Mouse (Mus musculus) CH12.LX (cell line): ENCODE results near the gene Eif2ak3. TPM values are rescaled to one million over a fixed set of nuclear protein-coding genes. Genes with fewer than 3 reads are reported as not detected.

Experiments
- DNase-seq: peaks from one replicate; pipeline ENCODE4 v3.0.0-alpha.2; 2013; ENCODE audit errors: extremely low read depth
- H3K27ac ChIP-seq: 2 replicates; pipeline ENCODE4 v1.5.1; 2012; ENCODE audit warnings: low read depth, mild to moderate bottlenecking, control low read depth, moderate library complexity; ENCODE audit not compliant: insufficient read depth
- H3K27me3 ChIP-seq: replicated peaks from 2 replicates; pipeline ENCODE3; 2012; ENCODE audit warnings: inconsistent platforms
- H3K36me3 ChIP-seq, 2 experiments: replicated peaks in 1 of 2; 2 replicates each; pipeline versions ENCODE3 to v1.6.1; 2012; ENCODE audit warnings: inconsistent platforms in 1 of 2, low read length in 1 of 2, mild to moderate bottlenecking in 1 of 2, mixed read lengths in 1 of 2, moderate library complexity in 1 of 2; ENCODE audit not compliant: control insufficient read depth in 1 of 2, insufficient read depth in 1 of 2
- H3K4me1 ChIP-seq, 2 experiments: 2 replicates each; pipeline ENCODE4 v1.6.1; 2012; ENCODE audit warnings: inconsistent platforms in 1 of 2, moderate library complexity in 1 of 2; ENCODE audit not compliant: insufficient read depth in 2 of 2, control insufficient read depth in 1 of 2
- H3K4me2 ChIP-seq: 2 replicates; pipeline ENCODE4 v1.6.1; 2012; ENCODE audit warnings: low read depth, mild to moderate bottlenecking, control low read depth; ENCODE audit not compliant: poor library complexity, insufficient read depth, severe bottlenecking
- H3K4me3 ChIP-seq, 3 experiments: fragments of 150-350 bp in 1 of 3; sonication (generic) in 1 of 3; replicated peaks in 1 of 3; 2 replicates each; pipeline versions ENCODE3 to v1.5.1; 2011 to 2012; ENCODE audit warnings: low read depth in 2 of 3, low read length in 2 of 3, mild to moderate bottlenecking in 2 of 3, moderate library complexity in 2 of 3, control low read depth in 1 of 3, improper control_type of control experiment in 1 of 3, inconsistent platforms in 1 of 3, mixed read lengths in 1 of 3; ENCODE audit not compliant: poor library complexity in 1 of 3
- H3K79me2 ChIP-seq: replicated peaks from 2 replicates; pipeline ENCODE4 v1.6.1; 2012; ENCODE audit warnings: mild to moderate bottlenecking, moderate library complexity; ENCODE audit not compliant: control insufficient read depth, poor library complexity, insufficient read depth, severe bottlenecking; ENCODE audit errors: extremely low read depth
- H3K9ac ChIP-seq: 2 replicates; pipeline ENCODE4 v1.6.1; 2012; ENCODE audit warnings: low read depth, mild to moderate bottlenecking, control low read depth, moderate library complexity; ENCODE audit not compliant: insufficient read depth
- H3K9me3 ChIP-seq: replicated peaks from 2 replicates; pipeline ENCODE3; 2012; ENCODE audit warnings: low read length, inconsistent platforms, mixed read lengths
- BHLHE40 ChIP-seq: IDR thresholded peaks from 2 replicates; pipeline ENCODE4 v1.6.1; 2011; ENCODE audit warnings: mild to moderate bottlenecking, low read depth, low read length, improper control_type of control experiment
- CHD1 ChIP-seq: IDR thresholded peaks from 2 replicates; pipeline ENCODE4 v1.6.1; 2012; ENCODE audit warnings: low read depth, low read length, improper control_type of control experiment, inconsistent platforms
- CHD2 ChIP-seq: IDR thresholded peaks from 2 replicates; pipeline ENCODE4 v1.6.1; 2011; ENCODE audit warnings: low read length, improper control_type of control experiment
- CTCF ChIP-seq, 2 experiments: IDR thresholded peaks in 1 of 2; conservative IDR thresholded peaks in 1 of 2; 2 replicates each; pipeline ENCODE4 v1.5.1; 2011 to 2012; ENCODE audit warnings: low read depth in 2 of 2, low read length in 2 of 2, improper control_type of control experiment in 1 of 2, inconsistent platforms in 1 of 2, mild to moderate bottlenecking in 1 of 2, moderate library complexity in 1 of 2
- E2F4 ChIP-seq: IDR thresholded peaks from 2 replicates; pipeline ENCODE4 v1.6.1; 2011; ENCODE audit warnings: low read depth, low read length, improper control_type of control experiment; ENCODE audit not compliant: insufficient replicate concordance
- ELF1 ChIP-seq: IDR thresholded peaks from 2 replicates; pipeline ENCODE4 v1.6.1; 2014; ENCODE audit warnings: low read depth, mild to moderate bottlenecking, inconsistent platforms, low read length, improper control_type of control experiment
- EP300 ChIP-seq: IDR thresholded peaks from 2 replicates; pipeline ENCODE4 v1.6.1; 2011; ENCODE audit warnings: low read length, improper control_type of control experiment
- ETS1 ChIP-seq: conservative IDR thresholded peaks from 2 replicates; pipeline ENCODE4 v1.6.1; 2012; ENCODE audit warnings: low read depth, mild to moderate bottlenecking, inconsistent platforms, low read length, improper control_type of control experiment, moderate library complexity
- GABPA ChIP-seq: IDR thresholded peaks from 2 replicates; pipeline ENCODE4 v1.6.1; 2012; ENCODE audit warnings: low read depth, low read length, improper control_type of control experiment, inconsistent platforms; ENCODE audit not compliant: insufficient replicate concordance
- HCFC1 ChIP-seq: IDR thresholded peaks from 2 replicates; pipeline ENCODE4 v1.6.1; 2012; ENCODE audit warnings: low read depth, mild to moderate bottlenecking, inconsistent platforms, low read length, improper control_type of control experiment
- IRF4 ChIP-seq: IDR thresholded peaks from 2 replicates; pipeline ENCODE4 v1.6.1; 2014; ENCODE audit warnings: low read depth, mild to moderate bottlenecking, inconsistent platforms, low read length, improper control_type of control experiment
- JUND ChIP-seq: conservative IDR thresholded peaks from 2 replicates; pipeline ENCODE4 v1.6.1; 2011; ENCODE audit warnings: low read depth, low read length, improper control_type of control experiment
- KAT2A ChIP-seq: IDR thresholded peaks from 2 replicates; pipeline ENCODE4 v1.6.1; 2012; ENCODE audit warnings: low read length, improper control_type of control experiment, inconsistent platforms; ENCODE audit not compliant: insufficient replicate concordance
- MAFK ChIP-seq: IDR thresholded peaks from 2 replicates; pipeline ENCODE4 v1.6.1; 2011; ENCODE audit warnings: low read length, improper control_type of control experiment; ENCODE audit not compliant: insufficient replicate concordance
- MAX ChIP-seq: IDR thresholded peaks from 2 replicates; pipeline ENCODE4 v1.6.1; 2011; ENCODE audit warnings: low read length, improper control_type of control experiment
- MAZ ChIP-seq: IDR thresholded peaks from 2 replicates; pipeline ENCODE4 v1.6.1; 2012; ENCODE audit warnings: low read depth, mild to moderate bottlenecking, inconsistent platforms, low read length, improper control_type of control experiment, moderate library complexity
- MEF2A ChIP-seq: IDR thresholded peaks from 2 replicates; pipeline ENCODE4 v1.6.1; 2014; ENCODE audit warnings: low read depth, mild to moderate bottlenecking, inconsistent platforms, low read length, improper control_type of control experiment, borderline replicate concordance
- MXI1 ChIP-seq: IDR thresholded peaks from 2 replicates; pipeline ENCODE4 v1.6.1; 2011; ENCODE audit warnings: mild to moderate bottlenecking, low read depth, low read length, improper control_type of control experiment
- MYC ChIP-seq: IDR thresholded peaks from 2 replicates; pipeline ENCODE4 v1.6.1; 2011; ENCODE audit warnings: low read depth, mild to moderate bottlenecking, improper control_type of control experiment, low read length
- PAX5 ChIP-seq: IDR thresholded peaks from 2 replicates; pipeline ENCODE4 v1.6.1; 2012; ENCODE audit warnings: low read length, inconsistent platforms, mixed read lengths
- POLR2A ChIP-seq: IDR thresholded peaks from 2 replicates; pipeline ENCODE4 v1.6.1; 2011; ENCODE audit warnings: low read depth, mild to moderate bottlenecking, improper control_type of control experiment, low read length
- POLR2AphosphoS2 ChIP-seq: IDR thresholded peaks from 2 replicates; pipeline ENCODE4 v1.6.1; 2011; ENCODE audit warnings: low read depth, low read length, improper control_type of control experiment
- RAD21 ChIP-seq: IDR thresholded peaks from 2 replicates; pipeline ENCODE4 v1.6.1; 2011; ENCODE audit warnings: low read depth, mild to moderate bottlenecking, low read length, improper control_type of control experiment, moderate library complexity
- SIN3A ChIP-seq: IDR thresholded peaks from 2 replicates; pipeline ENCODE4 v1.6.1; 2012; ENCODE audit warnings: low read length, improper control_type of control experiment, inconsistent platforms
- USF1 ChIP-seq: IDR thresholded peaks from 2 replicates; pipeline ENCODE4 v1.6.1; 2014; ENCODE audit warnings: low read depth, mild to moderate bottlenecking, inconsistent platforms, low read length, improper control_type of control experiment
- USF2 ChIP-seq: conservative IDR thresholded peaks from 2 replicates; pipeline ENCODE4 v1.6.1; 2011; ENCODE audit warnings: low read depth, low read length, improper control_type of control experiment
- ZKSCAN1 ChIP-seq: IDR thresholded peaks from 2 replicates; pipeline ENCODE4 v1.6.1; 2012; ENCODE audit warnings: low read depth, inconsistent platforms, low read length, improper control_type of control experiment, borderline replicate concordance
- ZNF384 ChIP-seq: IDR thresholded peaks from 2 replicates; pipeline ENCODE4 v1.6.1; 2012; ENCODE audit warnings: low read depth, low read length, improper control_type of control experiment, inconsistent platforms
- dilution Hi-C: fragments of 300-500 bp; cut with MboI; formaldehyde crosslinking; loops from 2 replicates; pipeline ENCODE4 v1.14.3; 2020; ENCODE audit warnings: low sequenced_read_pairs; ENCODE audit not compliant: extremely low pct_unique_long_range_greater_than_20kb, extremely low pct_ligation_motif_present
- in situ Hi-C: fragments of 300-500 bp; cut with MboI; formaldehyde crosslinking; loops from 3 replicates; pipeline ENCODE4 v1.14.3; 2019; ENCODE audit warnings: low sequenced_read_pairs, low pct_ligation_motif_present, low pct_unique_long_range_greater_than_20kb, mixed read lengths
- polyA plus RNA-seq: library from polyadenylated mRNA; unstranded; fragments of >175 nt; gene quantifications from 2 replicates; pipeline ENCODE4 v1.2.1, GENCODE M21; 2012; ENCODE audit warnings: low read depth; ENCODE audit not compliant: insufficient read length
- total RNA-seq, 2 experiments: library from RNA; depleted of rRNA; stranded (reverse); fragments of 300-350 nt in 1 of 2; fragments of >200 nt in 1 of 2; gene quantifications; 2 replicates each; pipeline ENCODE4 v1.2.3; 2012 to 2014

The Eif2ak3 gene
- total and polyA plus RNA-seq, 3 experiments, result 21.2 to 38.9 (median 23.1) TPM

DNA sequence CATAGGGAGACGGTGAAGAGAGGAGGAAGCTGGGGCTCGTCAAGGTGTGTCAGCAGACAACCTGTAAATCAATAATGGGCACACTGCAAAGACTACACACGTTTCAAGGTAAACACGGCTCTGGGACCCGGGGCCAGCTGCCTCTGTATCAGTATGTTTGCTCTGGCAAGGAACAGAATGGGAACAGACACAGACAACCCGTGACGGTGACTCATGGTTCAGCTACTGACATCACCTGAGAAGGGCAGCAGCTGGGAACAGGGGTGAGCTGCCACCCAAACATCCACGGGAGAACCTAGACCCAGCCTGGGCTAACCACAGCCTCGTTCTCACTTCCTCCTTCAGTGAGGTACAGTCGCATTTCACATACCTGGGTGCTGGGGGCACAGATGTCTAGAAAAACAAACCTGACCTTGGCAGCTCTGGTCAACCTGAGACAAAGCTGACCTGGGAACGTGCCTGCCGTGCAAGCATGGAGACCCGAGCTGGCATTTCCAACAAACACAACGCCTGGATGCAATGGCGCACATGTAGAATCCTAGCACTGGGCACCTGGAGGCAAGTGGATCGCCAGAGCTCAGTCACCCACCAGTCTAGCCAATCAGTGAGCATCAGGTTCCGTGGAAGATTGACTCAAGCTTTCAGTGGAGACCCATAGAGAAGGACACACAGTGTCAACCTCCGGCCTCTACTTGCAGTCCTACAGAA, 30.2 kb upstream of the Eif2ak3 start (continued):
- TF ChIP-seq MAFK, result peak; percentile 59
- no peak; the same call in 1 of the 2 replicates for TF ChIP-seq RAD21
- TF ChIP-seq JUND, result peak; percentile 82
- peak; percentile 96 for TF ChIP-seq EP300
- TF ChIP-seq PAX5, result no peak
- peak; percentile 84 for TF ChIP-seq MEF2A
- no peak for TF ChIP-seq CHD1
- TF ChIP-seq BHLHE40, result peak; percentile 99
- TF ChIP-seq HCFC1, result no peak
- TF ChIP-seq ELF1, result peak; percentile 48; the same call in 1 of the 2 replicates
- TF ChIP-seq MAZ, result 0 out of 2 replicates have a peak, but pooled peaks have one; percentile 83
- peak; percentile 70; the same call in 1 of the 2 replicates for TF ChIP-seq MYC

DNA sequence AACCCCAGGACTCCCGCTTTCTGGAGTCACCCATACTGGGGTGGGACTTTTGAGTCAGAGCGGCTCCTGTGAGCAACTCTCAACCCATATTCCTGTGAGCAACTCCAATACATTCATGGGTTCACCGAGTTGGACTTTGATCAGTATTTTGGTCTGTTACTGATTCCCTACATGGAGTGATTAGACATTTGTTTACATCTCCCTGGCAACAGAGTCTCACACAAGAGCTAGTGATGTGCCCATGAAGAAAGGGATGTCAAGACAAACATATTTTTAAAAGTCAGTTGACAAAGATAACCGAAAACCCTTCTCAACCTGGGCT, 29.7 kb upstream of the Eif2ak3 start:
- no peaks in the 10 kb centered on the region for H3K36me3 ChIP-seq
- H3K27me3 ChIP-seq, result no peaks in the 10 kb centered on the region
- dilution Hi-C loops, result no loop called here
- no peak for TF ChIP-seq CHD2
- TF ChIP-seq MAX, result no peak
- no peak for TF ChIP-seq POLR2AphosphoS2
- no peak for TF ChIP-seq MAFK
- no peak for TF ChIP-seq USF2
- peaks cover 20 to 30% of the 10 kb centered on the region in 2 experiments for H3K4me1 ChIP-seq
- in situ Hi-C loops, result loop anchor here (25.0 kb wide), 1 partner anchor 323 kb away; the partner anchor contains the start of gene Thnsl2
- H3K4me2 ChIP-seq, result no peak overlapping the region
- H3K9me3 ChIP-seq, result no peaks in the 10 kb centered on the region
- no peak overlapping the region for H3K27ac ChIP-seq
- no peak for DNase-seq
- H3K79me2 ChIP-seq, result no peaks in the 10 kb centered on the region
- H3K4me3 ChIP-seq, result no peak overlapping the region
- H3K9ac ChIP-seq, result no peak overlapping the region

DNA sequence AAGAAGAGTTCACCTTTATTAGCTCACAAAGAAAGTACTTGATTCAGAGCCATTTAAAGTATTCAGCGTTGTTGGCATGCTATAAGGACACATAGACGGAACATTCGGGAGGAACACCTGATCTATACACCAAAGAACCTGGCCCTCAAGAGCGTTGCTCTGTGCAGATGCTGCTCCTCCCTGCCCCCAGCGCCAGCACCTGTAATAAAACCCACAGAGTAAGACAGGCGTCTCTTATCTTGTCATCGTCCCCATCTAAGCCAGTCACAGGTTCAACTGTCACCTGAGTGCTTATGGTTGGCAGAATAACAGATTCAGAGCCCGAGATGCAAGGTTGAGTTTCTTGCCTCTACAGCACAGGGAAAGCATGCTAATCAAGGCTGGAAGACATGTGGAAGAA, 28.8 kb upstream of the Eif2ak3 start:
- Histone ChIP-seq H3K27ac (no peak overlapping the region), H3K36me3 (no peaks in the 10 kb centered on the region)
- dilution Hi-C loops, result no loop called here

More for the DNA sequence above, 28.8 kb upstream of the Eif2ak3 start:
- TF ChIP-seq CTCF (conservative IDR thresholded peaks at IDR 0.05 in 1 of 2, IDR thresholded peaks at IDR 0.05 in 1 of 2; ENCODE audit: low read depth in 2 of 2, low read length in 2 of 2), result no peak
- no peak for TF ChIP-seq USF1
- TF ChIP-seq E2F4, result no peak
- TF ChIP-seq RAD21, result no peak
- no peak for TF ChIP-seq MAX
- no peak for TF ChIP-seq SIN3A
- no peak for TF ChIP-seq KAT2A
- no peak for TF ChIP-seq IRF4
- no peak for TF ChIP-seq ETS1
- no peak for TF ChIP-seq ZKSCAN1
- TF ChIP-seq POLR2A, result no peak
- TF ChIP-seq POLR2AphosphoS2, result no peak
- TF ChIP-seq MAFK, result no peak
- TF ChIP-seq ELF1, result no peak
- TF ChIP-seq ZNF384, result no peak
- no peak for TF ChIP-seq MAZ
- no peak for TF ChIP-seq EP300
- no peak for TF ChIP-seq MXI1
- TF ChIP-seq GABPA, result no peak
- TF ChIP-seq, all 38 proteins: peak for 0
- no peaks in the 10 kb centered on the region for H3K27me3 ChIP-seq
- no peak overlapping the region for H3K4me2 ChIP-seq
- H3K9ac ChIP-seq, result no peak overlapping the region
- no peaks in the 10 kb centered on the region for H3K79me2 ChIP-seq
- DNase-seq, result no peak
- no peak overlapping the region for H3K4me3 ChIP-seq
- in situ Hi-C loops, result loop anchor here (5.0 to 25.0 kb wide), 2 partner anchors 62 to 322 kb away; partner anchors contain the start of gene Thnsl2
- H3K9me3 ChIP-seq, result no peaks in the 10 kb centered on the region
- H3K4me1 ChIP-seq, result peaks cover 20 to 32% of the 10 kb centered on the region in 2 experiments
